Mouse (Mus musculus) heart, postnatal 0 days (tissue): ENCODE data around the gene Amer2.

Experiments used
- CTCF ChIP-seq: IDR thresholded peaks from 2 replicates; pipeline ENCODE4 v1.5.1; 2016; ENCODE audit warnings: antibody characterized with exemption, control low read depth, low read depth
- EP300 ChIP-seq: IDR thresholded peaks from 2 replicates; pipeline ENCODE4 v1.6.1; 2016; ENCODE audit warnings: antibody characterized with exemption, low read depth

- TF ChIP-seq CTCF (no peak), EP300 (no peak)
Measured at GRCm38 (mm10) chr14:60369667-60370315, 3.3 kb upstream of the Amer2 start.
